Mouse (Mus musculus): ENCODE results near the gene Atp5b. TPM values are rescaled to one million over a fixed set of nuclear protein-coding genes. Genes with fewer than 3 reads are reported as not detected.

Gene Atp5b
- 2,316 and 2,383 TPM in 2 replicates for polyA plus RNA-seq (2014; fragmentation: Nextera tagmentation; extraction: Ambion mirVana)

GRCm38 (mm10) chr10:128082880-128083421 lies at the start of gene Atp5b:
Atp5b (plus strand) TSS chr10:128083273.
- H3K4me2 ChIP-seq, result peak within 1 kb of the TSS; percentile 96
- WGBS, result 0% methylated on average over 34 of the region's 34 CpGs
- no peaks in the 10 kb centered on the region for H3K9me3 ChIP-seq (ENCODE audit: control insufficient read depth, low read length)
- peaks cover 21% of the 10 kb centered on the region for H3K36me3 ChIP-seq (ENCODE audit: control insufficient read depth, insufficient read depth, low read length)
- DNase-seq (ENCODE audit: low spot score, missing footprints) (peak; percentile 100), ATAC-seq (ENCODE audit: low FRiP score) (peak; percentile 99)
- peak within 1 kb of the TSS; percentile 26; the same call in 1 of the 2 replicates for H3K27ac ChIP-seq (ENCODE audit: low read depth, low read length)
- peak within 1 kb of the TSS; percentile 99 for H3K4me3 ChIP-seq (ENCODE audit: low read depth, low read length)
- H3K27me3 ChIP-seq (ENCODE audit: control insufficient read depth, insufficient read depth, low read length), result no peaks in the 10 kb centered on the region
- peak within 1 kb of the TSS; percentile 97 for H3K9ac ChIP-seq (ENCODE audit: low read length)
- peaks cover 12% of the 10 kb centered on the region for H3K4me1 ChIP-seq (ENCODE audit: control insufficient read depth, insufficient read depth, low read length)

GRCm38 (mm10) chr10:128036746-128037425 lies 46.2 kb upstream of the Atp5b start:
- ATAC-seq (ENCODE audit: low FRiP score) (no peak), DNase-seq (ENCODE audit: low spot score, missing footprints) (peak; percentile 90)
- Histone ChIP-seq H3K36me3 (ENCODE audit: control insufficient read depth, insufficient read depth, low read length) (peaks cover 13% of the 10 kb centered on the region), H3K4me2 (peak overlapping the region; percentile 91), H3K27ac (ENCODE audit: low read depth, low read length) (no peak overlapping the region), H3K4me3 (ENCODE audit: low read depth, low read length) (peak overlapping the region; percentile 99), H3K27me3 (ENCODE audit: control insufficient read depth, insufficient read depth, low read length) (no peaks in the 10 kb centered on the region), H3K9me3 (ENCODE audit: control insufficient read depth, low read length) (no peaks in the 10 kb centered on the region), H3K9ac (ENCODE audit: low read length) (peak overlapping the region; percentile 99), H3K4me1 (ENCODE audit: control insufficient read depth, insufficient read depth, low read length) (peaks cover 20% of the 10 kb centered on the region)
- 7% methylated on average over 10 of the region's 10 CpGs for WGBS

GRCm38 (mm10) chr10:128037921-128038320 lies 45.2 kb upstream of the Atp5b start:
- peaks cover 13% of the 10 kb centered on the region for H3K36me3 ChIP-seq (ENCODE audit: control insufficient read depth, insufficient read depth, low read length)
- H3K27me3 ChIP-seq (ENCODE audit: control insufficient read depth, insufficient read depth, low read length), result no peaks in the 10 kb centered on the region
- no peak overlapping the region for H3K27ac ChIP-seq (ENCODE audit: low read depth, low read length)
- 56% methylated on average over 3 of the region's 3 CpGs for WGBS
- H3K9ac ChIP-seq (ENCODE audit: low read length), result no peak overlapping the region
- DNase-seq (ENCODE audit: low spot score, missing footprints) (peak; percentile 71), ATAC-seq (ENCODE audit: low FRiP score) (no peak)
- H3K4me3 ChIP-seq (ENCODE audit: low read depth, low read length), result no peak overlapping the region
- peaks cover 20% of the 10 kb centered on the region for H3K4me1 ChIP-seq (ENCODE audit: control insufficient read depth, insufficient read depth, low read length)
- H3K4me2 ChIP-seq, result peak overlapping the region; percentile 0; the same call in 1 of the 2 replicates
- H3K9me3 ChIP-seq (ENCODE audit: control insufficient read depth, low read length), result no peaks in the 10 kb centered on the region

GRCm38 (mm10) chr10:128039167-128039566 lies 43.9 kb upstream of the Atp5b start:
- H3K27me3 ChIP-seq (ENCODE audit: control insufficient read depth, insufficient read depth, low read length), result no peaks in the 10 kb centered on the region
- 83% methylated on average over 5 of the region's 5 CpGs for WGBS
- H3K9ac ChIP-seq (ENCODE audit: low read length), result no peak overlapping the region
- no peak for ATAC-seq (ENCODE audit: low FRiP score)
- no peak overlapping the region for H3K4me3 ChIP-seq (ENCODE audit: low read depth, low read length)
- no peak overlapping the region for H3K4me2 ChIP-seq
- no peaks in the 10 kb centered on the region for H3K9me3 ChIP-seq (ENCODE audit: control insufficient read depth, low read length)
- peak; percentile 73 for DNase-seq (ENCODE audit: low spot score, missing footprints)
- H3K36me3 ChIP-seq (ENCODE audit: control insufficient read depth, insufficient read depth, low read length), result peaks cover 13% of the 10 kb centered on the region
- H3K4me1 ChIP-seq (ENCODE audit: control insufficient read depth, insufficient read depth, low read length), result peaks cover 20% of the 10 kb centered on the region
- no peak overlapping the region for H3K27ac ChIP-seq (ENCODE audit: low read depth, low read length)

GRCm38 (mm10) chr10:128039858-128040257 lies 43.2 kb upstream of the Atp5b start:
- no peak for ATAC-seq (ENCODE audit: low FRiP score)
- Histone ChIP-seq H3K4me2 (no peak overlapping the region), H3K9ac (ENCODE audit: low read length) (no peak overlapping the region), H3K4me1 (ENCODE audit: control insufficient read depth, insufficient read depth, low read length) (peaks cover 17% of the 10 kb centered on the region), H3K27me3 (ENCODE audit: control insufficient read depth, insufficient read depth, low read length) (no peaks in the 10 kb centered on the region), H3K4me3 (ENCODE audit: low read depth, low read length) (no peak overlapping the region), H3K9me3 (ENCODE audit: control insufficient read depth, low read length) (no peaks in the 10 kb centered on the region), H3K36me3 (ENCODE audit: control insufficient read depth, insufficient read depth, low read length) (peaks cover 17% of the 10 kb centered on the region), H3K27ac (ENCODE audit: low read depth, low read length) (no peak overlapping the region)
- WGBS, result 78% methylated on average over 3 of the region's 3 CpGs
- DNase-seq (ENCODE audit: low spot score, missing footprints), result no peak

- no peak for ATAC-seq (ENCODE audit: low FRiP score)
- H3K4me3 ChIP-seq (ENCODE audit: low read depth, low read length), result no peak overlapping the region
- no peak overlapping the region for H3K4me2 ChIP-seq
- peaks cover 17% of the 10 kb centered on the region for H3K36me3 ChIP-seq (ENCODE audit: control insufficient read depth, insufficient read depth, low read length)
- H3K27ac ChIP-seq (ENCODE audit: low read depth, low read length), result no peak overlapping the region
- no peaks in the 10 kb centered on the region for H3K27me3 ChIP-seq (ENCODE audit: control insufficient read depth, insufficient read depth, low read length)
- no peaks in the 10 kb centered on the region for H3K9me3 ChIP-seq (ENCODE audit: control insufficient read depth, low read length)
- H3K4me1 ChIP-seq (ENCODE audit: control insufficient read depth, insufficient read depth, low read length), result peaks cover 14% of the 10 kb centered on the region
- 93% methylated on average over 5 of the region's 5 CpGs for WGBS
- peak; percentile 82 for DNase-seq (ENCODE audit: low spot score, missing footprints)
- no peak overlapping the region for H3K9ac ChIP-seq (ENCODE audit: low read length)
Measured at GRCm38 (mm10) chr10:128040293-128040692, 42.8 kb upstream of the Atp5b start.

- Histone ChIP-seq H3K4me3 (ENCODE audit: low read depth, low read length) (no peak overlapping the region), H3K9ac (ENCODE audit: low read length) (no peak overlapping the region), H3K36me3 (ENCODE audit: control insufficient read depth, insufficient read depth, low read length) (peaks cover 24% of the 10 kb centered on the region), H3K9me3 (ENCODE audit: control insufficient read depth, low read length) (no peaks in the 10 kb centered on the region), H3K4me2 (no peak overlapping the region), H3K4me1 (ENCODE audit: control insufficient read depth, insufficient read depth, low read length) (peaks cover 14% of the 10 kb centered on the region), H3K27ac (ENCODE audit: low read depth, low read length) (no peak overlapping the region), H3K27me3 (ENCODE audit: control insufficient read depth, insufficient read depth, low read length) (no peaks in the 10 kb centered on the region)
- no peak for ATAC-seq (ENCODE audit: low FRiP score)
- peak; percentile 57 for DNase-seq (ENCODE audit: low spot score, missing footprints)
- 87% methylated on average over 4 of the region's 4 CpGs for WGBS
Measured at GRCm38 (mm10) chr10:128041636-128042035, 41.4 kb upstream of the Atp5b start.

- Histone ChIP-seq H3K36me3 (ENCODE audit: control insufficient read depth, insufficient read depth, low read length) (peaks cover 28% of the 10 kb centered on the region), H3K27me3 (ENCODE audit: control insufficient read depth, insufficient read depth, low read length) (no peaks in the 10 kb centered on the region), H3K9me3 (ENCODE audit: control insufficient read depth, low read length) (no peaks in the 10 kb centered on the region), H3K4me2 (no peak overlapping the region), H3K27ac (ENCODE audit: low read depth, low read length) (no peak overlapping the region), H3K4me1 (ENCODE audit: control insufficient read depth, insufficient read depth, low read length) (peaks cover 7% of the 10 kb centered on the region), H3K4me3 (ENCODE audit: low read depth, low read length) (no peak overlapping the region), H3K9ac (ENCODE audit: low read length) (no peak overlapping the region)
- WGBS, result 91% methylated on average over 3 of the region's 3 CpGs
- ATAC-seq (ENCODE audit: low FRiP score) (no peak), DNase-seq (ENCODE audit: low spot score, missing footprints) (peak; percentile 61)
Measured at GRCm38 (mm10) chr10:128042466-128042865, 40.6 kb upstream of the Atp5b start.

GRCm38 (mm10) chr10:128043041-128043835 lies 39.8 kb upstream of the Atp5b start:
- H3K4me3 ChIP-seq (ENCODE audit: low read depth, low read length), result no peak overlapping the region
- no peaks in the 10 kb centered on the region for H3K9me3 ChIP-seq (ENCODE audit: control insufficient read depth, low read length)
- WGBS, result 79% methylated on average over 3 of the region's 3 CpGs
- no peak overlapping the region for H3K9ac ChIP-seq (ENCODE audit: low read length)
- H3K36me3 ChIP-seq (ENCODE audit: control insufficient read depth, insufficient read depth, low read length), result peaks cover 26% of the 10 kb centered on the region
- H3K27ac ChIP-seq (ENCODE audit: low read depth, low read length), result no peak overlapping the region
- DNase-seq (ENCODE audit: low spot score, missing footprints) (peak; percentile 74), ATAC-seq (ENCODE audit: low FRiP score) (no peak)
- H3K4me1 ChIP-seq (ENCODE audit: control insufficient read depth, insufficient read depth, low read length), result peaks cover 3% of the 10 kb centered on the region
- H3K4me2 ChIP-seq, result no peak overlapping the region
- H3K27me3 ChIP-seq (ENCODE audit: control insufficient read depth, insufficient read depth, low read length), result no peaks in the 10 kb centered on the region
